ENCODE assay signal across 8 mouse cellular contexts in genomic region chr19:23758554-23759321, GRCm38 (mm10). TPM values are rescaled to one million over a fixed set of nuclear protein-coding genes. Genes with fewer than 3 reads are reported as not detected.
DNase-seq lines count a peak whose midpoint lies in the region; ATAC-seq lines count a peak whose summit lies in the region.

TSS of gene Apba1 (plus strand) at chr19:23758887.

- peak within 1 kb of the TSS; percentile 95 for H3K4me2 ChIP-seq in intestine, embryonic 15.5 days (replicated peaks)

- no peaks in the 10 kb centered on the region for H3K9me3 ChIP-seq in intestine, embryonic 15.5 days

- H3K36me3 ChIP-seq in intestine, embryonic 15.5 days, result no peaks in the 10 kb centered on the region

- intact Hi-C loops in gastrocnemius, postnatal 14 days (cut with DNase I; ENCODE audit: low total_unique reads), result no loop called here
- intact Hi-C loops in left cerebral cortex, postnatal 25 days (cut with DNase I), result loop anchor here (1.0 to 5.0 kb wide), 5 partner anchors 71 to 216 kb away; partner anchors contain the start of gene Ptar1

- peak; percentile 55 for DNase-seq in R1 (ENCODE audit: low read depth, low spot score)
- peak; percentile 89 to 93 for DNase-seq in cerebellum, postnatal 25 days
- DNase-seq in gastrocnemius, postnatal 14 days, result peak; percentile 76
- DNase-seq in left cerebral cortex, postnatal 25 days (ENCODE audit: low spot score in 2 of 2), result peak in 1 of 2 experiments; percentile 83
- DNase-seq in right cerebral cortex, adult 2 months (ENCODE audit: low spot score in 2 of 2), result peak; percentile 73 to 80
- peak; percentile 63 for DNase-seq in urinary bladder, postnatal 25 days (ENCODE audit: low spot score)

- H3K27ac ChIP-seq in intestine, embryonic 15.5 days, result peak within 1 kb of the TSS; percentile 70

- peak within 1 kb of the TSS; percentile 72 for H3K4me3 ChIP-seq in intestine, embryonic 15.5 days (replicated peaks)

- peak; percentile 87 for ATAC-seq in intestine, embryonic 15.5 days
- peak; percentile 54 for ATAC-seq in megakaryocyte progenitor cell, adult 5-6 weeks (replicated peaks; ENCODE audit: poor library complexity)

- peaks cover 6% of the 10 kb centered on the region for H3K4me1 ChIP-seq in intestine, embryonic 15.5 days (replicated peaks)

- peak within 1 kb of the TSS; percentile 76 for H3K9ac ChIP-seq in intestine, embryonic 15.5 days

- peaks cover 13% of the 10 kb centered on the region for H3K27me3 ChIP-seq in intestine, embryonic 15.5 days (replicated peaks)

- under 1% methylated on average over 81 of the region's 98 CpGs for WGBS in intestine, embryonic 15.5 days

RNA-seq across cellular contexts. Expression of gene Apba1, which starts in this region (rescaled TPM):
- 1 to 10 TPM; 1.6 to 3.0 TPM for total RNA-seq in gastrocnemius, postnatal 14 days (2021)
- polyA plus RNA-seq in intestine, embryonic 15.5 days (2015; fragmentation: Nextera tagmentation; extraction: Ambion mirVana), result 0.73 and 0.76 TPM in 2 replicates
- total RNA-seq in left cerebral cortex, postnatal 25 days (2021), result 100 to 1,000 TPM; 116 to 124 TPM
- total RNA-seq in megakaryocyte progenitor cell, adult 5-6 weeks (2015), result 7.8 and 15.1 TPM in 2 replicates
- 8.7 and 11.2 TPM in 2 replicates for total RNA-seq in megakaryocyte progenitor cell, adult 5-6 weeks (2017)

Comparison
In these comparisons a context has a peak if more than half of its experiments do, and no peak if none do; other contexts are left out.
1. RNA of gene Apba1 (total RNA-seq): 116 to 124 TPM in left cerebral cortex, postnatal 25 days; 7.8 to 15.1 TPM in megakaryocyte progenitor cell, adult 5-6 weeks and 1.6 to 3.0 TPM in gastrocnemius, postnatal 14 days; every median in the first group is over 4 times any median in the second.
2. Peak in ATAC-seq, H3K4me3 ChIP-seq, H3K27ac ChIP-seq, H3K9ac ChIP-seq and H3K4me2 ChIP-seq in intestine, embryonic 15.5 days; RNA of the gene not detected or under 1 TPM.